Mouse (Mus musculus): ENCODE measurements around the gene Reep3.

The Reep3 gene

GRCm38 (mm10) chr10:66973274-66973673, 123.5 kb downstream of the Reep3 start:
- no peak for DNase-seq (ENCODE audit: low spot score)

- no peak for DNase-seq (ENCODE audit: low spot score)
Observed at GRCm38 (mm10) chr10:66970336-66971115, 126.2 kb downstream of the Reep3 start.

- DNase-seq (ENCODE audit: low spot score), result no peak
Observed at GRCm38 (mm10) chr10:66969581-66969980, 127.2 kb downstream of the Reep3 start.

- no peak for DNase-seq (ENCODE audit: low spot score)
Observed at GRCm38 (mm10) chr10:66969081-66969480, 127.7 kb downstream of the Reep3 start.

- no peak for DNase-seq (ENCODE audit: low spot score)
Observed at GRCm38 (mm10) chr10:66968541-66968940, 128.2 kb downstream of the Reep3 start.

GRCm38 (mm10) chr10:66966391-66967109, 130.2 kb downstream of the Reep3 start:
- no peak for DNase-seq (ENCODE audit: low spot score)

- no peak for DNase-seq (ENCODE audit: low spot score)
Observed at GRCm38 (mm10) chr10:66960136-66960535, 136.6 kb downstream of the Reep3 start.
